Mouse (Mus musculus) thymus, postnatal 4 days (tissue): ENCODE data around the gene Tubb3.
A peak's percentile ranks its signal among the peaks of the same experiment; 100 is the strongest.
"Not testable (repeated sequence)": the region's sequence is repeated elsewhere in the genome, so short reads cannot be mapped to it uniquely, and the experiment has no call there.

Source experiments
- DNase-seq: peaks from one replicate; pipeline ENCODE4 v3.0.0; 2021

The Tubb3 gene

DNA sequence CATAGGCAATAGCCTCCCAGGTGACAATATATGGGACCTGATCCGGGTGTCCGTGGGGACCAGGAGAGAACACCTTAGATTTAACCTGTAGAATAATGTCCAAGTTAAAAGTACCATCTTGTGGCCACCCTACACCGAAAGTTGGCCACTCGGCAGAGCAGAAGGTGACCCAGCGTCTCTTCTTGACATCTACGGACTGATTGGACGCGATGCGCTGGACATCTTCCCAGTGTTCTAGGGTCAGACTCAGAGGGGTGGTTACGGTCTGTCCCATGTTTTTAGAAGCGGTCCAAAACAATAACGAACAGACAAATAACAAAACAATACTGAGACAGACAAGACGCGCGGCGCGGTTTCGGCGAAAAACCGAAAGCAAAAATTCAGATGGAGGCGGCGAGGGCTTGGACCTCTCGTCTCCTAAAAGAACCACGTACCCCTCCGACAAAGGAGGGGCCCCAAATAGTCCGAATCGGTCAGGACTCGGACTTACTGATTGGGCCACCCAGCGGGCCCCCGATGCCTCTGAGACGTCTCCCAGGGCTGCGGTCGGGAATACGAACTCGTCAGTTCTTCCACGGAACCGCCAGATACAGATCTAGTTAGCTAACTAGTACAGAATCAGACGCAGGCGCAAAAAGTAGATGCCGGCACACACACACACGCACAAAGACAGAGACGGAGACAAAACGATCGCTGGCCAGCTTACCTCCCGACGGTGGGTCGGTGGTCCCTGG, 22.2 kb downstream of the Tubb3 start:
- DNase-seq: not testable (repeated sequence)

- no peak for DNase-seq
Measured at GRCm38 (mm10) chr8:123441788-123442187, 30.6 kb downstream of the Tubb3 start.

DNA sequence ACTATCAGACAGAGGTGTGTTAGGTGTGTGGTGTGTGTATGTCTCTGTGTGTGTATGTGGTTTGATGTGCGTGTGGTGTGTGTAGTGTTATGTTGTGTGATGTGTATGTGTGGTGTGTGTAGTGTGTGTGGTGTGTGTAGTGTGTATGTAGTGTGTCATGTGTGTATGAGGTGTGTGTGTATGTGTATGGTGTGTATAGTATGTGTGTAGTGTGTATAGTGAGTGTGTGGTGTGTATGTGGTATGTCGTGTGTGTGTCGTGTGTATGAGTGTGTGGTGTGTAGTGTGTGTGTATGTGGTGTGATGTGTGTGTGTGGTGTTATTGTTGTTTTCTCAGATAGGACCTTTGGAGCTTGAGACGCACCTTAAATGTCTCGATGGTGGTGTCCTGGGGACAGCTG, 31.1 kb downstream of the Tubb3 start:
- no peak for DNase-seq

DNA sequence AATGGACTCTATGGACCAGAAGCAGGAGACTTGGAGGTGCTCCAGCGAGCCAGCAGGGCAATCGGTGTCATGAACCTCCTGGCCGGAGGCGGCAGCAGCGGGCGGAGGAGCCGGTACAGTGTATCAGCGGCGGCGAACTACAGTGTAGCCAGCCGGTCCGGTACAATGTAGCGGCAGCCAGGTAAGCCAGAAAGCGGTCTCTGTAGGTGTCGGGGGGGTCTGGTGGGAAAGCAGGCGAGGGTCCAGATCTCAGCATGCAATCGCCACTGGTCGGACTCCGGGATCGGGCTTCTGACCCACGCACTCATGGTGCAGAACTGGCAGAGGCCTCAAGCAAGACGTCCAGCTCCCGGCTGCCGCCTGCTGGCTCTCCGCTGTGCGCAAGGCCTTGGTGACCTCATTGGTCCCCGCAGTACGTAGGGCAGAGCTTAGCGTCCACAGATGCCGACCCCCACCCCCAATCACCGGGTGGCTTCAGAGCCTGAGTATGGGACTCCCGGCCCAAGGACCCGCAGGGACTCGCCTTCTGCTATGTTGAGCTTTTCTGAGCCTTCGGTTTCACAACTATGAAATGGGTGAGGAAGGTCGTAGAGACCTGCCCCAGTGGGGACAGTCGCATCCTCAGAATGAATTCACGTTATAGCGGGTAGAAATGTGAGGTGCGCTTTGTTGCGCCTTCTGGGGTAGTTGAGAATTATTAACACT, 31.8 kb downstream of the Tubb3 start:
- peak; percentile 96 for DNase-seq

DNA sequence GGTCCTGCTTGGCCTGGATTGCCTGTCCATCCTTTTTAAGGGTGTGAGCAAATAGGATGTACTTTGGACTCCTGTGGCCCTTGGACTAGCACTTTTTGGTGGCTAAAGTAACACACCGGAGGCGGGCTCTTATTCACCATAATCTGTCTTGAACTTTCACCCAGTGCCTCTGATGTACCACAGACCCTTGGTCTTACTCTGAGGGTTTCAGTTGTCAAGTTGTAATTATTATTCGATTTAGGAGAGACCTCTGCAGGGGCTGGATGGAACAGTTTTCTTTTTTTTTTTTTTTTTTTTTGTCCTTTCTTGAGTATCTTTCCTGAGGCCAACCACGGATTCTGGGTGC, 32.3 kb downstream of the Tubb3 start:
- no peak for DNase-seq

DNA sequence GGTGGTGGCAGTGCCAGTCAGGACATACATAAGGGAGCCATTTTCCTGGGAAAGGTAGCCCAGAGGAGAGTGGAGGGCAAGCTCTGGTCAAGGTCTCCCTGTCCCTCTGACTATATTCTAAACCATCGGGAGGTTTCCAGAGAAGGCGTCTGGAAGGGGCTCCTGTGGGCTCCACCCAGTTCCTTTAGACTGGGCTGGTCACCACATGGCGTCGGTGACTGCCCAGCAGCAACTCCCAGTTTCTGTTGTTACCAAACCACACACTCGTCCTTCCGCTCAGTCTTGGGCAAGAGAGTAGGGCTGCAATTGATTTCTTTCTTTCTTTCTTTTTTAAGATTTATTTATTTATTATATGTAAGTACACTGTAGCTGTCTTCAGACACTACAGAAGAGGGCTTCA, 32.9 kb downstream of the Tubb3 start:
- DNase-seq: no peak

DNA sequence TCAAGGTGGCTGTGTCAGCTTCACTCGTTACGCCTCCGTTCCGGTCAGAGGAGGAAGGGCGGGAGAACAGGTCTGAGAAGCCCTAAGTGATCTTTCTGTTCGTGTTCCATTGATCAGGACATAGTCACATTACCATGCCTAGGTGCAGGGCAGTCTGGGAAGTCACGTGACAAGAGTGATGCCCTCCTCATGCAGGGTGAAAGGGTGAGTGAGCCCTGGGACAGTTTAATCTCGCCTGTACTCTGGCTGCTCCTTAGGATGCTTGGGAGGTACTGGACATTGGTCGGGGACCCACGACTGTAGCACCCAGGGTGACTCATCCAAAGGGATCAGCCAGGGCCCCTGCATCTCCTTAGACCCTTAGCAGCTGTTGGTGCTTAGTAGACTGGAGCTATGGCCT, 34.8 kb downstream of the Tubb3 start:
- DNase-seq: no peak

DNA sequence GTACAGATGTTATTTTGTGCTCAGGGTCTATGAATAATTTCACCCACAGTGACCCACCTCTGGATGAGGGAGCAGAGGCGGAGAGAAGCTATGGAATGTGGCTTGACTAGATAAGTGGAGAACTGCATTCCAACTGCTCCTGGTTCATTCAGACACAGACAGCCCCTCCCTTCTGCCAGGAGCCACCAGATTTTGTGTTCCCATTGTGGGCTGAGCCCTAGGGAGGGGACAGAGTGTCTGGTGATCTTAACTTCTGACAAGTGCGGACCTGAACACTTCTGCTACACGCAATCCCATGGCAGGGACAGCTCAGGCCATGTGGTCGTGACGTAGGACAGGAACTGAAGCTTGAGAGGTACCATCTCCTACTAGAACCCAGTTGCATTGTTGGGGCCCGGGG, 35.6 kb downstream of the Tubb3 start:
- DNase-seq: no peak

GRCm38 (mm10) chr8:123450783-123451182, 39.6 kb downstream of the Tubb3 start:
- DNase-seq: no peak

- not testable (repeated sequence) for DNase-seq
Measured at GRCm38 (mm10) chr8:123451747-123452146, 40.5 kb downstream of the Tubb3 start.

DNA sequence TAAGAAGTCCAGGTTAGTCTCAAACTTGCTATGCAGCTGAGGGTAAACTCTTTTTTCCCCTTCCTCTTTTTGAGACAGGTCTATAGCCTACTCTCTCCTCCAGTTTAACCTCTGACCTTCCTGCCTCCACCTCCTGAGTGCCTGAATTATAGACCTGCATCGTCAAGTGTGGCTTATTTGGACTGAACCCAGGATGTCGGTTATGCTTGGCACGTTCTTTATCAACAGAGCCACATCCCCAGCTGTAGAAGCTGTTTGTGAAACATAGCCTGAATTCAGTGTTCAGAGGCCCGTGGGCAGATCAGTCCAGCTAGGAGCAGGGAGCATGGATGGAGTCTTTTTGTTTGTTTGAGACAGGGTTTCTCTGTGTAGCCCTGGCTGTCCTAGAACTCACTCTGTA, 40.9 kb downstream of the Tubb3 start:
- no peak for DNase-seq

DNA sequence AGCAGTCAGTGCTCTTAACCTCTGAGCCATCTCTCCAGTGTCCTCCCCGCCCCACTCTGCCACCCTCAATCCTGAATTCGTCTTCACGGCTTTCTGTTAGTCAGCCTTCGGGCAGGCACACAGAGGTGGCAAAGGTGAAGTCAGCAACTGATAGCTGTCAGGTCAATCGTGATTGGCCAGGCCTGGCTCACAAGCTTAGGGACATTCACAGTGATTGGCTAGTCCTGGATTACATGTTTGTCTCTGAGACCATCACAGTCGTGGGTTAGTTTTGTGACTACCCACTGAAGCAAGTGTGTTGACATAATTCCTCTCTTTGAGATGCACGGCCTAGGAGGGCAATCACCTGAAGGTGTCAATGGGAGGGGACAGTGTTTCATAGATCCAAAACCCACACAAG, 42.1 kb downstream of the Tubb3 start:
- no peak for DNase-seq

DNA sequence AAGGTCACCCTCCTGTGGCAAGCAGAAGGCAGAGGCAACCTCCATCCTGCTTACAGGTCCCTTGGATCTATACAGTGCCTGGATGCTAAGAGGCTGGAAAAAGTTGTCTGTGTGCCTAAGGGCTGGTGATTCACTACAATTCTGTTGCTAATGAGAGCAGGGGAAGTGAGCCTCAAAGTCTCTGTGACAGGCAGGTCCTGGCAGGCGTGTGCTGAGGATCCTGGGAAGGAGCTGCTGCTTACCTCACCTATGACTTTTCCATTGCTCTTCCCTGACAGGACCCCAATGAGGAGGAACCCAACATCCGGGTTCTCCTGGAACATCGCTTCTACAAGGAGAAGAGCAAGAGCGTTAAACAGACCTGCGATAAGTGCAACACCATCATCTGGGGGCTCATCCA, 42.7 kb downstream of the Tubb3 start:
- no peak for DNase-seq

DNA sequence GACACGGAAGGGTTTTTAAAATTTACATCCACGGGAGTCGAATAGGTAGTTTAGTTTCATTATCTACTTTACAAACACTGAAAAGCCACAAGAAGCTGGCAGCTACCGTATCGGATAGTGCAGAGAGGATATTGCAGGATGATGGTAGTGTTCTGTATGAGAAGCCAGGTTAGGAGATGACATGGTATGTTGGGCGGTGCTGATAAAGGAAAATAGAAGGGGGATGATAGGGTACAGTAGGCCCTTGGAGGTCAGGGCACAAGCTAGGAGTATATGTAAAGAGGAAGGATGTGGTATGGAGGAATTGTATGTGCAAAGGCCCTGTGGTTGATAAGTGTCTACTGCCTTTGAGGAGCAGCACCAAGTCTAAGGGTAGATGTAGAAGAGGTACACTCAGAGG, 43.3 kb downstream of the Tubb3 start:
- no peak for DNase-seq

GRCm38 (mm10) chr8:123463651-123464050, 52.4 kb downstream of the Tubb3 start:
- no peak for DNase-seq

- DNase-seq: no peak
Measured at GRCm38 (mm10) chr8:123467476-123467875, 56.3 kb downstream of the Tubb3 start.
